Mouse (Mus musculus): Measurements from ENCODE around the gene Ccdc51. TPM values are rescaled to one million over a fixed set of nuclear protein-coding genes. Genes with fewer than 3 reads are reported as not detected.
"Not testable (repeated sequence)": the region's sequence is repeated elsewhere in the genome, so short reads cannot be mapped to it uniquely, and the experiment has no call there.

The Ccdc51 gene
- polyA plus RNA-seq, 1 experiment, result 3.8 TPM

- TF ChIP-seq GATA1 (IDR thresholded peaks at IDR 0.05; ENCODE audit: borderline replicate concordance, low read length) (no peak), FLI1 (IDR thresholded peaks at IDR 0.05; ENCODE audit: low read length) (no peak)
- no peaks in the 10 kb centered on the region for H3K36me3 ChIP-seq (replicated peaks; ENCODE audit: low read length)
- no peak overlapping the region for H3K4me3 ChIP-seq (replicated peaks)
- H3K4me1 ChIP-seq, result peaks cover 5% of the 10 kb centered on the region
- H3K9me3 ChIP-seq, result no peaks in the 10 kb centered on the region
- peaks cover 16% of the 10 kb centered on the region for H3K27me3 ChIP-seq (replicated peaks)
Observed at GRCm38 (mm10) chr9:109128211-109128610, 45.9 kb downstream of the Ccdc51 start.

GRCm38 (mm10) chr9:109130076-109130475 lies 47.8 kb downstream of the Ccdc51 start:
- TF ChIP-seq GATA1 (IDR thresholded peaks at IDR 0.05; ENCODE audit: borderline replicate concordance, low read length) (no peak), FLI1 (IDR thresholded peaks at IDR 0.05; ENCODE audit: low read length) (no peak)
- H3K36me3 ChIP-seq (replicated peaks; ENCODE audit: low read length), result no peaks in the 10 kb centered on the region
- no peak overlapping the region for H3K4me3 ChIP-seq (replicated peaks)
- H3K9me3 ChIP-seq, result no peaks in the 10 kb centered on the region
- peaks cover 3% of the 10 kb centered on the region for H3K27me3 ChIP-seq (replicated peaks)
- no peaks in the 10 kb centered on the region for H3K4me1 ChIP-seq

- H3K4me1 ChIP-seq; H3K36me3 ChIP-seq (replicated peaks; ENCODE audit: low read length); H3K4me3 ChIP-seq (replicated peaks); H3K27me3 ChIP-seq (replicated peaks): not testable (repeated sequence)
- peaks cover 15% of the 10 kb centered on the region for H3K9me3 ChIP-seq
Observed at GRCm38 (mm10) chr9:109140414-109140813, 58.1 kb downstream of the Ccdc51 start.

Other genes with a start within 250 kb of the Ccdc51 start
- gene Slc26a6, start 229.2 kb upstream of the Ccdc51 start, polyA plus RNA-seq (2012; ENCODE audit: insufficient read depth, low replicate concordance), result 8.6 and 23.5 TPM in 2 replicates
- not detected in 2 replicates for gene Tmem89, start 167.9 kb upstream of the Ccdc51 start, polyA plus RNA-seq (2012; ENCODE audit: insufficient read depth, low replicate concordance)
- 221 and 266 TPM in 2 replicates for gene Uqcrc1, start 145.9 kb upstream of the Ccdc51 start, polyA plus RNA-seq (2012; ENCODE audit: insufficient read depth, low replicate concordance)
- gene Col7a1, start 128.9 kb upstream of the Ccdc51 start, polyA plus RNA-seq (2012; ENCODE audit: insufficient read depth, low replicate concordance), result 0.36 and 2.2 TPM in 2 replicates
- gene Ucn2, start 96.5 kb upstream of the Ccdc51 start, polyA plus RNA-seq (2012; ENCODE audit: insufficient read depth, low replicate concordance), result 0.18 TPM in 1 of 2 replicates, not detected in the other
- 2.4 and 5.8 TPM in 2 replicates for gene Pfkfb4, start 90.7 kb upstream of the Ccdc51 start, polyA plus RNA-seq (2012; ENCODE audit: insufficient read depth, low replicate concordance)
- 375 and 575 TPM in 2 replicates for gene Shisa5, start 43.9 kb upstream of the Ccdc51 start, polyA plus RNA-seq (2012; ENCODE audit: insufficient read depth, low replicate concordance)
- gene Trex1, start 22.8 kb upstream of the Ccdc51 start, polyA plus RNA-seq (2012; ENCODE audit: insufficient read depth, low replicate concordance), result 25.2 and 49.1 TPM in 2 replicates
- gene Atrip, start 8.4 kb upstream of the Ccdc51 start, polyA plus RNA-seq (2012; ENCODE audit: insufficient read depth, low replicate concordance), result 2.2 and 2.8 TPM in 2 replicates
- gene Tma7, start 94 bp downstream of the Ccdc51 start, polyA plus RNA-seq (2012; ENCODE audit: insufficient read depth, low replicate concordance), result 28.0 and 687 TPM in 2 replicates
- gene Plxnb1, start 12.9 kb downstream of the Ccdc51 start, polyA plus RNA-seq (2012; ENCODE audit: insufficient read depth, low replicate concordance), result not detected in 2 replicates
- gene Fbxw21, start 79.5 kb downstream of the Ccdc51 start, polyA plus RNA-seq (2012; ENCODE audit: insufficient read depth, low replicate concordance), result not detected in 2 replicates
- not detected in 2 replicates for gene Fbxw13, start 113.5 kb downstream of the Ccdc51 start, polyA plus RNA-seq (2012; ENCODE audit: insufficient read depth, low replicate concordance)
- gene Fbxw20, start 152.3 kb downstream of the Ccdc51 start, polyA plus RNA-seq (2012; ENCODE audit: insufficient read depth, low replicate concordance), result not detected in 2 replicates
- gene Fbxw14, start 205.2 kb downstream of the Ccdc51 start, polyA plus RNA-seq (2012; ENCODE audit: insufficient read depth, low replicate concordance), result not detected in 2 replicates